Mouse (Mus musculus): ENCODE results near the gene Atp5g1. TPM values are rescaled to one million over a fixed set of nuclear protein-coding genes. Genes with fewer than 3 reads are reported as not detected.

The Atp5g1 gene
- total RNA-seq, 2 experiments from 2014 or later = 3,280 to 3,727 TPM

- peak in 1 of 2 experiments; percentile 24 for DNase-seq
Measured at GRCm38 (mm10) chr11:96073295-96073993, 2.0 kb downstream of the Atp5g1 start.

GRCm38 (mm10) chr11:96071013-96071412 lies 4.5 kb downstream of the Atp5g1 start:
- DNase-seq = no peak

DNA sequence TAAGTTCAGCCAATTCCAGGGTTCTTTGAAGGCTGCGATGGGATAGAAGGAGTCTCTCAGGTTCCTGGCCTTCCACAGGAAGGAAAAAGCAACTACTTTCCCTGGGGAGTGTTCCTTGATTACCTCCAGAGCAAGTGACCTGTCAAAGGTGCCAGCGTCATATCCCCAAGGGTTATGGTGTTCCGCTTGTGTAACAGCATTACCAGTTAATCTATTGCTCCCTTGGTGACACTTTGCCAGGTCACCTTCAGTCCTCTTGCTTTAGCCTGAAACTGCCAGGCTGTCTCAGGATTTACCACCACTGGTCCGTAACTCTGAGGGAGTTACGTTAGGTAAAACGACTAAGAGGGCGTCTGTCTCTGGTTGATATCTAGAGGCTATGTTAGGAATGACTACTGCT lies 5.1 kb downstream of the Atp5g1 start:
- DNase-seq = no peak

DNA sequence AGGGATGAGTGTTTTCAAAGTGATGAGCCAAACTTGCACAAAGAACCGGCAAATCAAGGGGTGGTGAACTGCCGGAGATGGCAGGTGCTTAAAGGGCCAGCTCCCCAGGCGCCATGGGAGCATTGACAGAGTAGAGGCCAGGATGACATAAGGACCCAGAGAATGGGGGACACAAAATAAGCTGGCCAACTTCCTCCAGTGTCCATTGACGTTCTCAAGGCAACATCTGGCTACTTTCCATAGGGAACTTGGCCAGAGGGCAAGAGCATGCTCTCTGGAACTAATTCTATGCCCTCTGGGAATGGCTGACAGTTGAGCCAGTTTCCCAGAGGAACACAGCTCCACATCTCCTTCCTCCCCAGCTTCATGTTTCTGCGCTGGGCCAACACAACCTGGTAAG lies 7.2 kb downstream of the Atp5g1 start:
- peak; percentile 46 to 58 for DNase-seq

- DNase-seq = peak; percentile 98
Measured at GRCm38 (mm10) chr11:96065215-96065911, 10.1 kb downstream of the Atp5g1 start, which contains the start of gene Ube2z. Gene Ube2z, minus strand, starts transcription at chr11:96065388.

DNA sequence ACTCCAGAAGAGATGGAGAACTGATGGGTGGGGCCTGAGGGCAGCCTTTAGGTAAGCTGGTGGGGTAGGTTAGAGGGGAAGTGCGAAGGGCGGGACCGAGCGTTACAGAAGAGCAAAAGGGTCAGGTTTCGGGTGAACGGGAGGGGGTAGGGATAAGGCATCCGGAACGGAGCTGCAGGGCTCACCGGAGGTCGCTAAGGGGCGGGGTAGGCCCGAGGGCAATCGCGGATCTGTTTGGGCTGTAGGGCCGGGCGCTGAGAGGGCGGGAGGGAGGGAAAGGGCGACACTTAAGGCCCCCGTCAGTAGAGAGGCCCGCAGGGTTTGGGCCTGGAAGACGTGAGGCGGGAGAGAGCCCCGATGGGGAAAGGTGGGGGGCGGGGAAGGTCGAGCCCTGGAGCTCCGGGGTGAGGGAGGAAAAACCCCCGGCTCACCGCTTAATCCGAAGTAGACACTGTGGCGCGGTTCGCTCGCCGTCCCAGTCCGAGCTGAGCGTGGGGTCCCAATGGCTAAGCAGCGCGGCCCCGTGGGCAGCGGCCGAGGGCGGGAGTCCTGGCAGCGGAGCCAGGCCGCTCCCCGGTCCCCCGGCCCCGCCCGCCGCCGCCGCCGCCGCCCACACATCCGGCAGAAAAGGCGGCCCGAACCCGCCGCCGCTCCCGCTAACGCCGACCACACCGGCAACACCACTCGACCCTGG lies 10.8 kb downstream of the Atp5g1 start:
- peak in 1 of 2 experiments; percentile 36 for DNase-seq

DNA sequence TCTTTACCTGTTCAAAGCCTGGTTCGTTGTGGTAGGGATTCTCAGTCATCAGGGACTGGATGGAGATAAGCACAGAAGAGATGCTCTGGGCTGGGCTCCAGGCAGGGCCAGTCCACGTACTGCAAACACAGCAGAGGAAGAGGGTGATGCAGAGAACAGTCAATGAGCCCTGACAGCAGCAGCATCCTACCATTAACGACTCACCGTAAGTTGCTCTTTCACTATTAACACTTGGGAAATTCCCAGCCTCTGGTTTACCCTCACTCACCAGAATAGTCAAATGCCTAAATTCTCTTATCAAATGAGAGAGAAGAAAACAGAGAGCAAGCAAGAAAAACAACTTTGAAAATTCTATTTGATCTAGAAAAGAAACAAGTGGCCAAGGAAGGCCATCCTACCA lies 17.2 kb downstream of the Atp5g1 start:
- DNase-seq = no peak

DNA sequence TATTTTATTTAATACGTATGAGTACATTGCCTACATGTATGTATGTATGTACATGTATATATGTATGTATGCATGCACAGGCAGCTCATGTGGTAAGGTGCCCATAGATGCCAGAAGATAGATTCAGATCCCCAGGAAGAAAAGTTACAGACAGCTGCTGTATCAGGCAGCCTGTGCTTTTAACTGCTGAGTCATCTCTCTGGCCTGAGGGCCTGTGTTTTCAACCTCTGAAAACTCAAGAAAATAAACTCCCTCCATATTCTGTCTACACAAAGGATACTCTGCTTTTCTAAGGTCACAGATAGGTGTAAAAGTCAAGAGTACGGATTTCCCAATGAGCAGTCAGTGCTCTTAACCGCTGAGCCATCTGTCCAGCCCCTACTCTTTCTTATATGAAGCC lies 24.6 kb downstream of the Atp5g1 start:
- no peak for DNase-seq

DNA sequence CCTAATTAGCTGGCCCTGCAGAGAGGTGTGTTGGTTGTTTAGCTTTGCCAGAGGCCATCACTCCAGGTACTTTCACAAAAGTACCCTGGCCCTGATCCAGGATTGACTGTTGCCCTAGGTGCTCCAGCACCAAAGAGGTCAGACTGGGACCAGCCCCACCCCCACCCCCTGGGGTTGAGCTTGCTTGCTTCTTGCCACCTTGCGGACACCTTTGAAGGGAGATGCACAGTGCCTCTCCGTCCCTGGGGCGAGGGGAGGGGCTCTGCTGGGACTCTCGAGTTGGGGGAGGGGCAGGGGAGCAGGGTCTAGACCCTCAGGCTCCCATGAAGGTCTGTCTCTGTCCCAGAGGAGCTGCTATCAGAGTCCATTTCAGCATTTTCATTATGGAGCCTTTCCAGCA lies 25.5 kb downstream of the Atp5g1 start:
- DNase-seq = no peak

GRCm38 (mm10) chr11:96047469-96048373 lies 27.7 kb downstream of the Atp5g1 start:
- no peak for DNase-seq

GRCm38 (mm10) chr11:96046793-96047192 lies 28.7 kb downstream of the Atp5g1 start:
- DNase-seq = no peak

DNA sequence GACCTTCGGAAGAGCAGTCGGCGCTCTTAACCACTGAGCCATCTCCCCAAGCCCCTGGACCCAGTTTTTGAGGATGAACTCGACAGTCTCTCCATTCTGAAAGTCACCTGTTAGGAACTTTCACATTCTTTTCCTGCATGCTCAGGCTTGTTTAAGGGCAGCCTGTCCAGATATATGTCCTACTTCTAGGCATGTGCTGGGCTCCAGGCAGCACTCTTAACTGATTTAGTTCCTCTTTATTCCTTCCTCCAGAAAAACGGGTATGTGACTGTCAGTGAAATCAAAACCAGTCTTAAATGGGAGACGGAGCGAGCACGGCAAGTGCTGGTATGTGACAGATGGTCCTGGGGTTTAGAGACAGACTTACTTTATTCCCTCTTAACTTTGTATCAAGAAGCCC lies 29.4 kb downstream of the Atp5g1 start:
- no peak for DNase-seq

GRCm38 (mm10) chr11:96044803-96045567 lies 30.5 kb downstream of the Atp5g1 start:
- DNase-seq = no peak

GRCm38 (mm10) chr11:96038560-96038959 lies 36.9 kb downstream of the Atp5g1 start:
- DNase-seq = no peak

DNA sequence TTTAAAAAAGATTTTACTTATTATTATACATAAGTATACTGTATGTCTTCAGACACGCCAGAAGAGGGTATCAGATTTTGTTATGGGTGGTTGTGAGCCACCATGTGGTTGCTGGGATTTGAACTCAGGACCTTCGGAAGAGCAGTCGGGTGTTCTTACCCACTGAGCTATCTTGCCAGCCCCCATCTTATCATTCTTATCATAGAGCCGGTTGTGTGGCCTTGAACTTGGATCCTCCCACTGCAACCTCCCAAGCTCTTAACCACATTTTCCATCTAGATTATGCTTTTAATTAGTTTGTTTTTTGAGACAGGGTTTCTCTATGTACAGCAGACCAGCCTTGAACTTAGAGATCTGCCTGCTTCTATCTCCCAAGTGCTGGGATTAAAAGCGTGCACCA lies 38.0 kb downstream of the Atp5g1 start:
- DNase-seq = no peak

DNA sequence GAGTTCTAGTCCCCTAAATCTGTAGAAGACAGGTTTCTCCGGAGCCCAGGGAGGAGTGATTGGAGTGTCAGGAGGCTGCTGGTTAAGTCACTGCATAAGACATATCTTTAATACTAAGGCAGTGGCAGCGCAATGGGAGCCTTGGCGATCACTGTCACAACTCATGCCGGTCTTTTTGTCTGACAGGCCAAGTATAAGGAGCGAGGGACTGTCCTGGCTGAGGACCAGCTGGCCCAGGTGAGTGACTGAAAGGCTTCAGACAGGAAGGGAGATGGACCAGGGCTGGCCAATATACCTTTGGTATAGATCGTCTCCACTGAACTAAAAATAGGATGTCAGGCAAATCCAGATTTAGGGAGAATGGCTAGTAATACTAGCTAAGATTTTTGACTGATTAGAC lies 40.3 kb downstream of the Atp5g1 start:
- no peak for DNase-seq

DNA sequence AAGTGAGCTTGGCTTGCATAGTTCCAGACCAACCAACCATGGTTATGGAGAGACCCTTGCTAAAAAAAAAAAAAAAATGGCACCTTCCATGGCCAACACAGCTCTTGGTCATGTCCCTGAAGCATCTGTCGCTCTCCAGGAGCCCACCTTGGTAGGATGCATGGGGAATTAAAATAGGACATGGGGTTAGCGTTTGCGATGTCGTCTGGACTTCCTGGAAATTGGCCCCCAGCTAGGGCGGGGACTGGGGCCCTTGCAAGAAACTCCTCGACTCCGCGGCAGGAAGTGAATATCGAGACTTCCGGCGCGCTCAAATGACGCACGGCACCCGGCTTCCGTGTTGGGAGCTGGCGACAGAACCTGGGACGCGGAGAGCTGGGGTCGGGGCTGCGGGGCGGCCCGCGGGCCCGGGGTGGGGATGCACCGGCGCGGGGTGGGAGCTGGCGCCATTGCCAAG lies 40.8 kb downstream of the Atp5g1 start, which contains the start of gene Snf8:
Snf8 (plus strand) TSS at position 290 of the 457 bp plus-strand sequence.
- DNase-seq = peak; percentile 95 to 97

GRCm38 (mm10) chr11:96034116-96034515 lies 41.4 kb downstream of the Atp5g1 start:
- no peak for DNase-seq

GRCm38 (mm10) chr11:96033264-96033663 lies 42.2 kb downstream of the Atp5g1 start:
- no peak for DNase-seq

GRCm38 (mm10) chr11:96031701-96032100 lies 43.8 kb downstream of the Atp5g1 start:
- no peak for DNase-seq

GRCm38 (mm10) chr11:96030571-96030970 lies 44.9 kb downstream of the Atp5g1 start:
- no peak for DNase-seq

All from heart, adult 18-20 months (tissue).